Mouse (Mus musculus) kidney, embryonic 16.5 days (tissue): ENCODE data around the gene Sema4a. TPM values are rescaled to one million over a fixed set of nuclear protein-coding genes. Genes with fewer than 3 reads are reported as not detected.
A peak's percentile ranks its signal among the peaks of the same experiment; 100 is the strongest.

Experiments
- ATAC-seq: fragments of 200-750 bp; cut with Nextera tagmentation; 2 replicates; pipeline ENCODE4 v1.8.0; 2017; ENCODE audit warnings: moderate TSS enrichment; ENCODE audit not compliant: low FRiP score, low TSS enrichment
- H3K27ac ChIP-seq: fragments of 300-500 bp; sonication (generic); 2 replicates; pipeline ENCODE4 v1.5.1; 2014; ENCODE audit warnings: low read length
- H3K27me3 ChIP-seq: fragments of 300-500 bp; sonication (generic); 2 replicates; pipeline ENCODE4 v1.6.1; 2014; ENCODE audit warnings: low read length, control low read depth, mixed read lengths; ENCODE audit not compliant: insufficient read depth
- H3K36me3 ChIP-seq: fragments of 300-500 bp; sonication (generic); 2 replicates; pipeline ENCODE4 v1.6.1; 2014; ENCODE audit warnings: low read length, control low read depth, mixed read lengths; ENCODE audit not compliant: insufficient read depth
- H3K4me1 ChIP-seq: fragments of 300-500 bp; sonication (generic); 2 replicates; pipeline ENCODE4 v1.6.1; 2014; ENCODE audit warnings: low read length, control low read depth, mixed read lengths; ENCODE audit not compliant: insufficient read depth
- H3K4me2 ChIP-seq: fragments of 300-500 bp; sonication (generic); replicated peaks from 2 replicates; pipeline ENCODE4 v1.6.1; 2014; ENCODE audit warnings: low read depth, low read length
- H3K4me3 ChIP-seq: fragments of 300-500 bp; sonication (generic); 2 replicates; pipeline ENCODE4 v1.5.1; 2014; ENCODE audit warnings: mild to moderate bottlenecking, low read length
- H3K9ac ChIP-seq: fragments of 300-500 bp; sonication (generic); replicated peaks from 2 replicates; pipeline ENCODE4 v1.6.1; 2014; ENCODE audit warnings: low read length
- H3K9me3 ChIP-seq: fragments of 300-500 bp; sonication (generic); 2 replicates; pipeline ENCODE4 v1.6.1; 2016; ENCODE audit warnings: low read length, control low read depth
- WGBS: fragments of 180-500 bp; shearing (Covaris S2); extraction: QIAGEN DNeasy Blood & Tissue Kit; methylation state at CpG from one replicate; pipeline ENCODE4 v1.1.7; 2014; 5-methylcytosine and 5-hydroxymethylcytosine counted together
- polyA plus RNA-seq: library from polyadenylated mRNA; unstranded; fragments of >200 nt; fragmentation: Nextera tagmentation; extraction: Ambion mirVana; gene quantifications from 2 replicates; pipeline ENCODE4 v1.2.1, GENCODE M21; 2015

The Sema4a gene
- polyA plus RNA-seq, 1 experiment from 2014 or later = 19.6 TPM

DNA sequence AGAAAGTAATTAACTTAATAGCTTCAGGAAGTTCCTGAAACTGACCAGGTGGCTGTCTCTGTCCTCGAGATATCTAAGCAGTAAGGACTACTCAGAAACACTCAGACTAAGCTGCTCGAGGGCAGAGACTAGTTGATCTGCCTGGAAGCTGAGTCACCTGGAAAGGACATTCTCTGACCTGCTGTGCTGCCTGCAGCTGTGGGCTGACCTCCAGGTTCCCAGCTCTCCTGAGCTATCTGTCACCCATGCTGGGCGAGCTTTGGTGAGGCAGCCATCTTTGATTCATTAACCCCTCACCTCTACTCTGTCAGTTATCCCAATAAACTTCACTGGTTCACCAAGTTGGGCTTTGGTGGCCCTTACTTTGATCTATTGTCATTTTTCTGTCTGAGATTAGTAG lies 18.2 kb upstream of the Sema4a start:
- Histone ChIP-seq H3K4me1 (peaks cover under 1% of the 10 kb centered on the region; the same call in 1 of the 2 replicates), H3K27ac (no peak overlapping the region), H3K4me2 (no peak overlapping the region), H3K9me3 (no peaks in the 10 kb centered on the region), H3K36me3 (peaks cover 4% of the 10 kb centered on the region; the same call in 1 of the 2 replicates), H3K9ac (no peak overlapping the region), H3K27me3 (peaks cover 9% of the 10 kb centered on the region), H3K4me3 (no peak overlapping the region)
- WGBS = 57% methylated on average over 3 of the region's 3 CpGs
- no peak for ATAC-seq

DNA sequence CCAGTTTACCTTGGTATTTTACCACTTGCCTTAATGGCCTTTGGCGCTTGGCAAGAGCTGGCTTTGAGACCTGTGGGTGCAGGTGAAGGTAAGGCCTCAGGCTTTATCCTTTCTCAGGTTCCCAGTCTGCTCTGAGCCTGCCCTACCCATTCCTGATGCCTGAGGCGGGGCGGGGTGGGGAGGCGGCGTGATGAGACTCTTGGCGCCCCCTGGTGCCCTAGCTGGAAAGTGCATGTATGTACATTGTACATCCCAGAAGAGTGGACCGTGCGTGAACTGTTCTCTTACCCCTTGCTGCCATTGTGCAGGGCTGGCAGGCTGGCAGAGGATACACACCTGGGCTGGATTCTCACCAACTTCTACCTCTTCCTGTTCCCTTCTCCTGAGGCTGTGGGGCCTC lies 16.8 kb upstream of the Sema4a start:
- Histone ChIP-seq H3K27ac (no peak overlapping the region), H3K4me3 (no peak overlapping the region), H3K4me1 (no peaks in the 10 kb centered on the region; the same call in 1 of the 2 replicates), H3K9me3 (no peaks in the 10 kb centered on the region), H3K9ac (no peak overlapping the region), H3K27me3 (peaks cover under 1% of the 10 kb centered on the region; the same call in 1 of the 2 replicates), H3K36me3 (peaks cover under 1% of the 10 kb centered on the region; the same call in 1 of the 2 replicates), H3K4me2 (no peak overlapping the region)
- 3% methylated on average over 8 of the region's 8 CpGs for WGBS
- ATAC-seq = peak; percentile 86

DNA sequence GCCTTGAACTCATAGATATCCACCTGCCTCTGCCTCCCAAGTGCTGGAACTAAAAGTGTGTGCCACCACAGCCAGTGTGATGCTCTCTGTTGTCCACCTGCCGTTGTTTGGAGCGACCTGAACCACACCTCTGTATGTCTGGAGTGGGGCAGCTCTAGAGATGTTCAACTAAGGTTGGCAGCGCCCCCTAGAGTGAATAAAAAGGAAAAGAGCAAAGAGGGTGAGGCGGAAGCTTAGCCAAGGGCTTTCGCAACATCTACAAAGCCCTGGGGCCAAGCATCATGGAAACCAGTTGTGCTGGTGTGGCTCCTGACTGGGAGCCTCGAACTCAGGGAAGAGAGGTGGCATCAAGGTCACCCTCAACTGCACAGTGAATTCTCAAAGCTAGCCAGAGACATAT lies 15.4 kb upstream of the Sema4a start:
- Histone ChIP-seq H3K4me2 (no peak overlapping the region), H3K4me3 (no peak overlapping the region), H3K4me1 (no peaks in the 10 kb centered on the region; the same call in 1 of the 2 replicates), H3K27ac (no peak overlapping the region), H3K27me3 (no peaks in the 10 kb centered on the region), H3K36me3 (no peaks in the 10 kb centered on the region), H3K9ac (no peak overlapping the region), H3K9me3 (no peaks in the 10 kb centered on the region)
- no peak for ATAC-seq
- 62% methylated on average over 6 of the region's 6 CpGs for WGBS

DNA sequence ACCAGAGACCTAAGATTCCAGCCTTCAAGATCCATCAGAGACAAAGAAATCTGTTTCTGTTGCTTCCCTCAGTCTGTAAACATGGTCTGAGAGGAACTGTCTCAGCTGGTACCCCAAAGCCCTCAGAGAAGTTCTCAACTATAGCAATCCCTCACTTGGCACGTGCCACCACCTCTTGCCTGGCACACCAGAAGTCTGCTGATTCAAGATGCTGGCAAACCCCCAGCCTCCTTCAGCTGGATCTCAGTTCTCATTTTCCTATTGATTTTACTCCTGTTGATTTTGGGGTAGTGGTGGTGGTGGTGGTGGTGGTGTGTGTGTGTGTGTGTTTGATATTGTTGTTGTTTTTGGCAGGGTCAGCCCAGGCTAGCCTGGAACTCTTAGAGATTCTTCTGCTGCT lies 12.6 kb upstream of the Sema4a start:
- H3K9me3 ChIP-seq = no peaks in the 10 kb centered on the region
- H3K4me2 ChIP-seq = no peak overlapping the region
- no peak overlapping the region for H3K9ac ChIP-seq
- H3K27ac ChIP-seq = 0 out of 2 replicates have a peak overlapping the region, but pooled peaks have one; percentile 5
- no peak for ATAC-seq
- H3K27me3 ChIP-seq = no peaks in the 10 kb centered on the region
- no peak overlapping the region for H3K4me3 ChIP-seq
- no peaks in the 10 kb centered on the region for H3K36me3 ChIP-seq
- peaks cover 6% of the 10 kb centered on the region; the same call in 1 of the 2 replicates for H3K4me1 ChIP-seq
- WGBS = 83% methylated on average over 1 of the region's 1 CpGs

DNA sequence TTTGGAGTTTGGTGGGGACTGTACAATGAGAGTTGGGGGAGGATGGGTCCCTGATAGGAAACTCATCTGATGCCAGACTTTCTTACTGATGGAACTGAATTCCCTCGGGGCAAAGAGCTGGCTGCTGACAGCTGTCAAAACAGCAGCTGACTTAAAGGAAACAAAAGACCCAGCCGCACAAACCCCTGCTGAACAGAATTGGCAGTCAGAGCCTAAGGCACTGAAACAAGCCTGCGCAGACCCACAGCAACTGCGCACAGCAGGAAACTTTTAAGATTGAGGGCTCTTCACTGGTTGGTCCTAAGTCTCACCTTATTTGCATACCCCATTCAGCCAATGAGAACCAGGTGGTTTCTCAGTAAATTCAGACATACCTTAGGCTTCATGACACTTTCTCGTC lies 12.0 kb upstream of the Sema4a start:
- no peaks in the 10 kb centered on the region for H3K36me3 ChIP-seq
- H3K4me1 ChIP-seq = peaks cover 6% of the 10 kb centered on the region; the same call in 1 of the 2 replicates
- no peaks in the 10 kb centered on the region for H3K27me3 ChIP-seq
- peak overlapping the region; percentile 4; the same call in 1 of the 2 replicates for H3K27ac ChIP-seq
- no peak overlapping the region for H3K9ac ChIP-seq
- ATAC-seq = no peak
- H3K4me2 ChIP-seq = no peak overlapping the region
- no peak overlapping the region for H3K4me3 ChIP-seq
- 38% methylated on average over 5 of the region's 5 CpGs for WGBS
- H3K9me3 ChIP-seq = no peaks in the 10 kb centered on the region

DNA sequence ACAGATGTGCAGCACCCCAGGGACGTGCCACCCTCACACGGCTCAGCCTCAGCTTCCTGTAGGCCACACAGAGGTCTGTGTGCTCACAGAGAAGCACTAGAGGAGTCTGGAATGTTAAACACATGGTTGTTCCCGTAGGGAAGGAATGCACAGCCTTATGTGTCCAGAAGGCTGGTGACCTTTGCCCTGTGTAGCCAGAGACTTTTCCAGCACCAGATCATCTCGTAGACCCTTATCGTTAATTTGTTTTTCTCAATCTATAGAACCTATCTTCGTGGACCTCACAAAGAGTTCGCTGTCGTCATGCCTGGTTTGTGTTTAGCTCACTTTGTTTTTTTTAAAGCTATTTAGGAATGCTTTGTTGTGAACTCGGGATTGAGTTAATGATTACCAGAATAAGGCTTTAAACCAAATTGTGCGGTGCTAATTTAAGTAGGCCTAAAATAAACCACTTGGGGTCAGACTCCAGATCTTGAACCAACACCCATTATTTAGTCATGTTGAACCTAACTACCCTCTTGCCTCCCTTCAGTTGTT lies 10.0 kb upstream of the Sema4a start:
- ATAC-seq = peak; percentile 86
- WGBS = 37% methylated on average over 10 of the region's 10 CpGs
- no peak overlapping the region for H3K4me2 ChIP-seq
- no peak overlapping the region for H3K9ac ChIP-seq
- H3K36me3 ChIP-seq = no peaks in the 10 kb centered on the region
- no peaks in the 10 kb centered on the region for H3K9me3 ChIP-seq
- H3K27ac ChIP-seq = peak overlapping the region; percentile 91
- H3K27me3 ChIP-seq = no peaks in the 10 kb centered on the region
- no peak overlapping the region for H3K4me3 ChIP-seq
- peaks cover 9% of the 10 kb centered on the region; the same call in 1 of the 2 replicates for H3K4me1 ChIP-seq

DNA sequence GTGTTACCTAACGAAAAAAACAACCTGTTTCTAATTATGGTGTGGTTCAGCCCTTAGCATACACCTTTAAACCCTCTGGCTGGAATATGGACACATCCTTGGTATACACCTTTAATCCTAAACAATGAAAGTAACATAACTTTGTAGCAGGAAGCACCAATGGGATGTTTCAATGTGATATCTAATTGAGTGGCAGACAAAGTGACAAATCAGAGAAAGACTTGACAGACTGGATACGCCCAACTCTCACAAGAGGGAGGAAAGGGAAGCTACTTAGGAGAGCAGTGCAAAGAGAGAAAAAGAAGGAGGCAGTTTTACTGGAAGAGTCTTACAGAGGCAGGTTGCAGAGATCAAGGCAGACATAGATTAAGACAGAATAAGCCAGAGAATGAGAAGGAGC lies 8.5 kb upstream of the Sema4a start:
- Histone ChIP-seq H3K27ac (no peak overlapping the region), H3K9me3 (no peaks in the 10 kb centered on the region), H3K4me1 (peaks cover 9% of the 10 kb centered on the region; the same call in 1 of the 2 replicates), H3K4me3 (no peak overlapping the region), H3K36me3 (no peaks in the 10 kb centered on the region), H3K4me2 (no peak overlapping the region), H3K9ac (no peak overlapping the region), H3K27me3 (no peaks in the 10 kb centered on the region)
- WGBS = 79% methylated on average over 2 of the region's 2 CpGs
- ATAC-seq = no peak

DNA sequence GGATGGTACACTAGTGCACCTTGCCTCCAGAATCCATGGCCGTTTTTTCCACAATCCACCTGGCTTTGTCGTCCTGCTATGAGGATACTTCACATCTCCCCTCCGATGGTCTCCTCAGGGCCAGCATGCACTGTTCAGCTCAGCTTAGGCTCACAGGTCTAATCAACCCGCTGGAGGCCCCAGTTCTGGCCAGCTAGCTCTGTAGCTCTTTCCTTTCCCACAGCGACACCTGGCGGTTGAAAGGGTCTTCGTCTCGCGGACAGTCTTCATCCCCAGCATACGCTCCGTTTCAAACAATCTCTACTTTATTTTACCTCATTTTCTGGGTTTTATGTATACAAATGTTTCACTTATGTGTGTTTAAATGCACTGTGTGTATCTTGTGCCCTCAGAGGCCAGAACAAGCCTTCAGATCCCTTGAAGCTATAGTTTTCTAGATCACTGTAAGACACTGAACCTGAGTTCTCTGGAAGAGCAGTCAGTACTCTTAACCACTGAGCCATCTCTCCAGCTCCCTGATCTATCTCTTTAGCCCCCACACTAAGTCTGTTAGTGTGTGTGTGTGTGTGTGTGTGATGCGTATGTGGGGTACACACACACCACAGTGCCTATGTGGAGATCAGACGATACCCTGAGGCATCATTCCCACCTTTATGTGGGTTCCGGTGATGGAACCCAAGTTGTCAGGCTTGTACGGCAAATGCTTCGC lies 6.3 kb upstream of the Sema4a start:
- H3K9me3 ChIP-seq = no peaks in the 10 kb centered on the region
- no peaks in the 10 kb centered on the region for H3K27me3 ChIP-seq
- H3K4me3 ChIP-seq = no peak overlapping the region
- H3K4me1 ChIP-seq = peaks cover 9% of the 10 kb centered on the region; the same call in 1 of the 2 replicates
- peak; percentile 85 for ATAC-seq
- H3K4me2 ChIP-seq = no peak overlapping the region
- no peak overlapping the region for H3K27ac ChIP-seq
- H3K9ac ChIP-seq = 0 out of 2 replicates have a peak overlapping the region, but pooled peaks have one; percentile 34
- WGBS = 28% methylated on average over 16 of the region's 16 CpGs
- no peaks in the 10 kb centered on the region for H3K36me3 ChIP-seq

DNA sequence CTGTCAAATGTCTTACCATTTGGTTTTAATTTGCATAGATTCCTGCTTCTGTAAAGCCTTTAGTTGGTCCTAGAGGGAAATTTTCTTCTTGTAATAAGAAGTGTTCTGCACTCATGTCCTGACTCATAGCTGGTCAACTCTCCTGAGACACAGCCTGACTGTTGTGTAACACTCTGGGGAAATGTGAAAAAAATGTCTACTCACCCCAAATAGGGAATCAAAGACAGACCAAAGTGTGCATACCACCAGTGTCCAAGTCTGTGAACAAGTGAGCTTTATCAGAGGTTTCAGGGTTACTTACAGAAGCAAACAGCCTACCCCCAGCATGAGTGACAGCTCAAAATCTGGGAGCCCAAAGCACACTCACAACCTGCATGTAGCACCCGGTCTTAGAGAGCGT lies 4.1 kb upstream of the Sema4a start:
- Histone ChIP-seq H3K9ac (no peak overlapping the region), H3K27ac (no peak overlapping the region), H3K4me1 (peaks cover 10% of the 10 kb centered on the region; the same call in 1 of the 2 replicates), H3K9me3 (no peaks in the 10 kb centered on the region), H3K27me3 (0 out of 2 replicates have a peak, but pooled peaks cover 3% of the 10 kb centered on the region), H3K4me3 (no peak overlapping the region), H3K36me3 (no peaks in the 10 kb centered on the region), H3K4me2 (no peak overlapping the region)
- ATAC-seq = no peak
- 81% methylated on average over 2 of the region's 2 CpGs for WGBS

DNA sequence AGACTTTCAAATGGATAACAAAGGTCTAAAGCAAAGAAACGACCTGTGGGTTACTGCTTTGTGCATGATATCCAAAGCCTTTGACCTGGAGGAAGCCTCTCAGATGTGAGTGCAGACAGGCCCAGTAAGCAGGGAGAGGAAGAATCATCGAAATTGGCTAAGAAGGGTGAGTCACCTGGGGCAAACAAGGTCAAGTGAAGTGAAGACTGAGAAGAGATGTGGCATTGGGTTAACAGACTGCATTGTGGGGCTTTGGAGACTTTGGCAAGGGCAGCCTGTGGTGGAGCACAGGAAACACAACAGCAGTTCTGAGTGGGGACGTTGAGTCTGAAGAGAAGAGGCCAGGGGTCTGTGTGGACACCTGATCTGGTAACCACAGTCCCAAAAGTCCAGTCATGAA lies 3.4 kb upstream of the Sema4a start:
- no peak overlapping the region for H3K27ac ChIP-seq
- H3K9ac ChIP-seq = no peak overlapping the region
- no peak overlapping the region for H3K4me3 ChIP-seq
- no peak for ATAC-seq
- H3K9me3 ChIP-seq = no peaks in the 10 kb centered on the region
- no peak overlapping the region for H3K4me2 ChIP-seq
- WGBS = 49% methylated on average over 3 of the region's 3 CpGs
- no peaks in the 10 kb centered on the region for H3K36me3 ChIP-seq
- 0 out of 2 replicates have a peak, but pooled peaks cover 4% of the 10 kb centered on the region for H3K27me3 ChIP-seq
- H3K4me1 ChIP-seq = peaks cover 10% of the 10 kb centered on the region; the same call in 1 of the 2 replicates
